Mouse (Mus musculus) forebrain, embryonic 10.5 days (tissue): Measurements from ENCODE around the gene Evi5. TPM values are rescaled to one million over a fixed set of nuclear protein-coding genes. Genes with fewer than 3 reads are reported as not detected.
A peak's percentile ranks its signal among the peaks of the same experiment; 100 is the strongest.
"Not testable (repeated sequence)": the region's sequence is repeated elsewhere in the genome, so short reads cannot be mapped to it uniquely, and the experiment has no call there.

ENCODE experiments used
- DNase-seq: peaks from one replicate; pipeline ENCODE4 v3.0.0-alpha.2; 2017; ENCODE audit warnings: low spot score; ENCODE audit errors: extremely low spot score
- H3K27ac ChIP-seq: fragments of 300-500 bp; sonication (generic); 2 replicates; pipeline ENCODE4 v1.5.1; 2016; ENCODE audit warnings: mild to moderate bottlenecking
- H3K27me3 ChIP-seq: fragments of 300-500 bp; sonication (generic); 2 replicates; pipeline ENCODE4 v1.6.1; 2016; ENCODE audit warnings: mild to moderate bottlenecking; ENCODE audit not compliant: poor library complexity, severe bottlenecking
- H3K36me3 ChIP-seq: fragments of 300-500 bp; sonication (generic); replicated peaks from 2 replicates; pipeline ENCODE4 v1.6.1; 2016; ENCODE audit warnings: mild to moderate bottlenecking, moderate library complexity
- H3K4me1 ChIP-seq: fragments of 300-500 bp; sonication (generic); 2 replicates; pipeline ENCODE4 v1.6.1; 2016
- H3K4me3 ChIP-seq: fragments of 300-500 bp; sonication (generic); 2 replicates; pipeline ENCODE4 v1.5.1; 2016; ENCODE audit warnings: mild to moderate bottlenecking, moderate library complexity
- H3K9me3 ChIP-seq: fragments of 300-500 bp; sonication (generic); 2 replicates; pipeline ENCODE4 v1.6.1; 2016; ENCODE audit warnings: mild to moderate bottlenecking, moderate library complexity
- WGBS: fragments of 180-500 bp; shearing (Covaris S2); methylation state at CpG from one replicate; pipeline ENCODE4 v1.1.7; 2016; 5-methylcytosine and 5-hydroxymethylcytosine counted together
- polyA plus RNA-seq: library from polyadenylated mRNA; unstranded; fragments of >200 nt; fragmentation: Nextera tagmentation; extraction: Ambion mirVana; gene quantifications from 2 replicates; pipeline ENCODE4 v1.2.1, GENCODE M21; 2016

Gene Evi5
- polyA plus RNA-seq, 1 experiment from 2014 or later = 48.0 TPM

DNA sequence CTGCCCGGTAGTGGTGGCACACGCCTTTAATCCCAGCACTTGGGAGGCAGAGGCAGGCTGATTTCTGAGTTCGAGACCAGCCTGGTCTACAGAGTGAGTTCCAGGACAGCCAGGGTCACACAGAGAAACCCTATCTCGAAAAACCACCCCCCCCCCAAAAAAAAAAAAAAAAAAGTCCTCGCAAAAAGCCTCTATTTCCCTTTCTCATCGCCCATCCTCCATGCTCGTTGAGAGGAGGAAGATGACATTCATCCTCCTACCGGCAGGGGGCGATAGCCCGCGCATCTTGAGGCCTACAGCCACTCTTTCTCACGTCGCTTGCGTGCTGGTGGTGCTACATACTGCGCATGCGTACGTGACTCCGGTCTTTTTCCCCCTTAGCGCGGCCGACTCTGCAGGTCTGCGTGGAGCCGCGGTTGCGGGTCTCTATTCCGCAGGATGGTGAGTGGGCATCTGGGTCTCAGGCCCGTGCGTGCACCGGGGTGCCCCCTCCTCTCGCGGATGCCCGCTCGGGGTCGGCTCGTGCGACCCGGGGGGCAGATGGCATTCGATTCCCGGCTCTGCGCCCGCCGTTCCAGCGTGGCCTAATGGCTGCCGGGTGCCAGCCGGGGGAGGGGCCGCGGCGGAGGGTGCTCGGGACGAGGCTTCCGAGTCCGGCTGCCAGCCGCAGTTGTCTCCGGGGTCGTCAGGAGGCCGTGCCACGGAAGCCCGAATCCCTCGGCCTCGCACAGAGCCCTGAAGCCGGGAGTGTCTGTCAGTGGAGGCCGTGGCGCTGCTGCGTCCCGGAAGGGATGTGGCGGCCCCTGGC, 25.5 kb upstream of the Evi5 start, which contains the start of gene Rpl5:
Gene Rpl5 (plus strand): TSS at position 297 of the 808 bp plus-strand sequence.
- Histone ChIP-seq H3K27me3 (no peaks in the 10 kb centered on the region), H3K36me3 (peaks cover 38% of the 10 kb centered on the region), H3K9me3 (no peaks in the 10 kb centered on the region), H3K4me3 (peak within 1 kb of the TSS; percentile 75), H3K4me1 (peaks cover 14% of the 10 kb centered on the region), H3K27ac (peak within 1 kb of the TSS; percentile 98)
- DNase-seq = peak; percentile 95
- whole genome bisulfite sequencing = 3% methylated on average over 66 of the region's 66 CpGs

DNA sequence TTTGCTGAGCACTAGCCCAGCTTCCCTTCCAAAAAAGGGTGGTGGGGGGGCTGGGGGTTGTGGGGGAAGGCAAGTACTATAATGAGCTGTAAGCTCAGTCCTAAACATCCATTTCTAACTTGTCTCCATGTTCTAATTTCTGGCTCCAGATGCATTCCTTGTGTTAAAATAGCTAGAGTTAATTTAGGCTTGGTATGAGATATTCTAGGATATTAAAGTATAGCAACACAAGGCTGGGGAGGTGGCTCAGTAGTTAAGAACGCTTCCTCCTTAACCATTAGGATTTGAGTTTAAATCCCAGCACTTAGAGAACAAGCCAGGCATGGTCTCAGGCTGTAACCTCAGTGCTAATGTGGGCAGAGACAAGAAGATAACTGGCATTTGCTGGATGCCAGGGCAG, 21.4 kb upstream of the Evi5 start:
- H3K4me1 ChIP-seq = no peaks in the 10 kb centered on the region

DNA sequence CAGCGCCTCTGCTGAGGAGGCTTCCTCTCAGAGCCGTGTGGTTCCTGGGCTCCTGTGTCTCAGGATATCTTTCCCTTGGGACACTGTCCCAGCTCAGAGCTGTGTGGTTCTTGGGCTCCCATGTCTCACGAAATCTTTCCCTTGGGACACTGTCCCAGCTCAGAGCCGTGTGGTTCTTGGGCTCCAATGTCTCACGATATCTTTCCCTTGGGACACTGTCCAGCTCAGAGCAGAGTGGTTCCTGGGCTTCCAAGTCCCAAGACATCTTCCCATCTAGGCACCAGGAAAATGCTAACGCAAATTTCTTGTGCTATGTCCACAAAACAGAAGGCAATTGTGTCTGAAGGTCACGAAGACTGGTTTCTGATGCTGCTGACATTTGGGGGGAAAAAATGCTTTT, 19.8 kb upstream of the Evi5 start:
- no peaks in the 10 kb centered on the region for H3K36me3 ChIP-seq
- WGBS = 75% methylated on average over 7 of the region's 7 CpGs

More for the DNA sequence above, 21.4 kb upstream of the Evi5 start:
- DNase-seq = no peak
- H3K36me3 ChIP-seq = no peaks in the 10 kb centered on the region
- WGBS = 78% methylated on average over 1 of the region's 1 CpGs
- no peak overlapping the region for H3K4me3 ChIP-seq
- no peaks in the 10 kb centered on the region for H3K27me3 ChIP-seq
- no peak overlapping the region for H3K27ac ChIP-seq
- no peaks in the 10 kb centered on the region for H3K9me3 ChIP-seq

DNA sequence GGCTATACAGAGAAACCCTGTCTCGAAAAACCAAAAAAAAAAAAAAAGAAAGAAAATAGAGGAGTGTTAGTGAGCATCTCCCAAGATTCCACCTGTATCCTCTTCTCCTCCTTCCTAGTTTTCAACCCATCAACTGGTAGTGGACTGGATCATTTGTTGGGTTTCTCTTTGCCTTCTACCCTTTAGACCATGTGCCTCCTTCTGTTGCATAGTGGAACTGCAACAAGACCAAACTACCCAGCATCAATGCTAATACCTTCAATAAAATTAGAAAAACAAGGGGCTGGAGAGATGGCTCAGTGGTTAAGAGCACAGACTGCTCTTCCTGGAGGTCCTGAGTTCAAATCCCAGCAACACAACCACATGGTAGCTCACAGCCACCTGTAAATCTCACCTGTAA, 16.6 kb upstream of the Evi5 start:
- H3K27ac ChIP-seq, H3K4me1 ChIP-seq, H3K9me3 ChIP-seq, H3K36me3 ChIP-seq, DNase-seq, H3K27me3 ChIP-seq, H3K4me3 ChIP-seq: not testable (repeated sequence)
- WGBS = 80% methylated on average over 1 of the region's 1 CpGs

More for the DNA sequence above, 19.8 kb upstream of the Evi5 start:
- DNase-seq = no peak
- no peaks in the 10 kb centered on the region for H3K9me3 ChIP-seq
- no peaks in the 10 kb centered on the region for H3K4me1 ChIP-seq
- no peak overlapping the region for H3K27ac ChIP-seq
- H3K27me3 ChIP-seq = no peaks in the 10 kb centered on the region
- H3K4me3 ChIP-seq = no peak overlapping the region

DNA sequence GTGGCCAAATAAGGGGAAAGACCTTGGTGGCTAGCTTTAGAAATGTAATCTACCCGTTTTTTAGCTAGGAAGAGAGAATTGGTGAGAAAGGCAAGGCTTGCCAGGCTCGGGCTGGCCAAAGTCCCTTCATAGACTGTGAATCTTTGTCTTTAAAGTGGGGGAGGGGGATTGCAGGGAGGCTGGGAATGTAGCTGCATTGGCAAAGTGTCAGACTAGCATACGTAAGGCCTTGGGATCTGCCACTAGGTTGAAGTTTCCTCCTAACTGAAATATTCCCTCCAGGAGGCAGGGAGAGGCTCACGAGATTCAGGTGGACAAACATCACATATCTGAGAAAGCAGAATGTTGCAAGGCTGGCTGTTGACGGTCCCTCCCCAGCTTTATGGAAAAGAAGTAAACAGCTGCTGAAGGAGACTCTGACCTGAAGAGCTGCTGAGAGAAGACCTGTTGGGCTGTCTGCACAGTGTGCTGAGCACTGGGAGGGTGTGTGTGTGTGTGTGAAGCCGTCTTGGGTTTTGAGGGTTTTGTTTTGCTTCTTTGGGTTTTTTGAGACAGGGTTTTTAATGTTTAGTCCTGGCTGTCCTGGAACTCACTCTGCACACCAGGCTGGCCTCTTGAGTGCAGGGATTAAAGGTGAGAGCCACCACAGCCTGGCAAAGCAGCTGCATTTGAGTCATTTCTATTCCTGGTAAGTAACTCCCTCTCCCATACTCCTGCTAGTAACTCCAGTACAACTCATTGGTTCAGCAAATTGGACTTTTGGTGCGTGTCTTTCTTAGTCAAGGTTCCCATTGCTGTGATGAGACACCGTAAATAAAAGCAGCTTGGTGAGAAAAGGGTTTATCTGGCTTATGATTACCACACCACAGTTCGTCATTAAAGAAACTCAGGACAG, 15.3 kb upstream of the Evi5 start:
- Histone ChIP-seq H3K27ac (no peak overlapping the region), H3K4me1 (no peaks in the 10 kb centered on the region), H3K27me3 (no peaks in the 10 kb centered on the region), H3K36me3 (no peaks in the 10 kb centered on the region), H3K4me3 (no peak overlapping the region), H3K9me3 (no peaks in the 10 kb centered on the region)
- 69% methylated on average over 9 of the region's 9 CpGs for WGBS
- no peak for DNase-seq

DNA sequence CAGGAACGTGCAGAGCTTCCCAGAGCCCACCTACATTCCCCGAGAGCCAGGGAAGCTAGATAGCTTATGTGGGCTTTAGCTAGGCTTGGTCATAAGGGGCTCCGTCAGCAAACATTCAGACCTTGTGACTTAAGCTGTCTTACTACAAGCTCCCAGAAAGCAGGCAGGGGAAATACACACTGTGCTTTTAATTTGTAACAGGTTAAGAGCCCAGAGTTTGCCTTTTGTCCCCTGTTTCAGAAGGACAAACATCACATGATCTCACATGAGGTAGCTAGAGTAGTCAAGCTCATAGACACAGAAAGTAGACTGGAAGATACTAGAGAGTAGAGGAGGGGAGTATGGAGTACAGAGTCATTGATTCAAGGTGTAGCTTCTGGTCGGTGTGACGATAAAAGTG, 5.8 kb upstream of the Evi5 start:
- no peaks in the 10 kb centered on the region for H3K36me3 ChIP-seq
- no peaks in the 10 kb centered on the region for H3K27me3 ChIP-seq
- H3K27ac ChIP-seq = no peak overlapping the region
- DNase-seq = no peak
- no peak overlapping the region for H3K4me3 ChIP-seq
- no peaks in the 10 kb centered on the region for H3K9me3 ChIP-seq
- no peaks in the 10 kb centered on the region for H3K4me1 ChIP-seq
- WGBS = 87% methylated on average over 5 of the region's 5 CpGs

DNA sequence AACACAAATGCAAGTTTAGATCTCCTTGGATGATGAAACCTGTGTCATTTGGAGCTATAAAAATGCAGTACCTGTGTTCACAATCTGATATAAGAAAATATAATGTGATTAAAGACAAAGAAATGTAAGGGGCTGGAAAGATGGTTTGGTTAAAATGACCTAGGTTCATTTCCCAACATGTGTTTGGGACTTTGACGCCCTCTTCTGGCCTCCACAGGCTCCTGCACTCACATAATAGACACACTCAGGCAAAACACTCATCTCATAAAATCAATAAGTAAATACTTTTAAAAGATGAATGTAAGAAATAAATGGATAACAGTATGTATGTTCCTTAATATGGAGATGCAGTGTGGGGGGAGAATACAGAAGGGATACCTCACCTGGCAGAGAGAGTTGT, 2.1 kb upstream of the Evi5 start:
- 72% methylated on average over 1 of the region's 1 CpGs for WGBS
- H3K27me3 ChIP-seq = no peaks in the 10 kb centered on the region
- DNase-seq = no peak
- H3K4me1 ChIP-seq = 0 out of 2 replicates have a peak, but pooled peaks cover 3% of the 10 kb centered on the region
- H3K36me3 ChIP-seq = no peaks in the 10 kb centered on the region
- H3K27ac ChIP-seq = no peak overlapping the region
- no peak overlapping the region for H3K4me3 ChIP-seq
- H3K9me3 ChIP-seq = no peaks in the 10 kb centered on the region

DNA sequence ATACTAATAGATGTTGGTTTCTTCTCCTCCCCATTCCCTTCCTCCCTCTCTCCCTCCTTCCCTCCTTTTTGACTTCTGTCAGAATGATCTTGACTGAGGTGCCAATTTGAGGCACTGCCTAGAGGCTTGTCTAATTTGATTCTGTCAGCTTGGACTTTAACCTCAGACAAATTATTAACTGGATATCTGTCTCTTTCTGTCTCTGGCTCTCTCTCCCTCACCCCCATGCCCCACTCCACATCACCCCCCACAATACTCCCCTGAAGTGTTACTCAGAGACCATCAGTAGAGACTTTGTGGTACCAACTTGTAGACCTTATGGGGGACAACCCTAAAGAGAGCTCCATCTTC, 329 bp upstream of the Evi5 start:
- no peak for DNase-seq
- Histone ChIP-seq H3K27ac (no peak overlapping the region), H3K9me3 (no peaks in the 10 kb centered on the region), H3K4me1 (0 out of 2 replicates have a peak, but pooled peaks cover 3% of the 10 kb centered on the region), H3K36me3 (no peaks in the 10 kb centered on the region), H3K27me3 (peaks cover 8% of the 10 kb centered on the region), H3K4me3 (no peak overlapping the region)

DNA sequence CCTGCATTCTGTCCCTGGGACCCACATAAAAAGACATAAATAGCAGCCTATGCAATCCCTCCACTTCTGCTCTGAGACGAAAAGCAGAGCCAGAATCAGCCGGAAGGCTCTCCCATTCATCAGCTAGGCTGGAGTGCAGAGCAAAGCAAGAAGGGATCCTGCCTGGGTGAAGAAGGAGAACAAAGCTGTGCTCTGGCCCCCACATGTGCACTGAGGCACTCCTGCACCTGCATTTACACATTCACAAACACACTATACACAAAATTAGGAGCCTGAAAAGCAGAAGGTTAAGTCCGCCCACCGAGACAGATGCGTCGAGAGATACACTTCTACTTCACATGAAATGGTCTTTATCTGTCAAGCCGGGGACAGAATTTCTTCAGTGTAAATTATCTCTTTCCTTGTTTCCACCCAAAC, 1.0 kb downstream of the Evi5 start:
- peaks cover 8% of the 10 kb centered on the region; the same call in 1 of the 2 replicates for H3K4me1 ChIP-seq
- 70% methylated on average over 7 of the region's 7 CpGs for WGBS
- H3K36me3 ChIP-seq = no peaks in the 10 kb centered on the region
- H3K9me3 ChIP-seq = no peaks in the 10 kb centered on the region
- DNase-seq = no peak
- peaks cover 13% of the 10 kb centered on the region for H3K27me3 ChIP-seq
- peak overlapping the region; percentile 13; the same call in 1 of the 2 replicates for H3K4me3 ChIP-seq
- peak overlapping the region; percentile 63 for H3K27ac ChIP-seq

DNA sequence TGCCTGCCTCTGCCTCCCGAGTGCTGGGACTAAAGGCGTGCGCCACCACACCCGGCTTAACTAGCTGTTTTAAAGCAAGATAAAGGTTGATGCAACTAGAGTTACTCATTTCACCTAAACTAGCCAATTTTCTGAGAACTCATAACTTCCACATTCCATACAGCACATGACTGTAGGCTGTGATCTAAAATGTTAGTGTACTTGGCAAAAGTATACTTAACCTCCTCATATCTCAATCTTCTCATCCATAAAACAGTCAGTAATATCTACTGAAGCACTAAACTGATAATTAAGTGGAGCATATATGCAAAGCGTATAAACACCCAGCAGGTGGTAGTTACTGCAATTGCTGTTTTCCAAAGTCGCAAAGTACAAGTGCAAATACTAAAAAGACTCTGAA, 1.6 kb downstream of the Evi5 start:
- Histone ChIP-seq H3K36me3 (no peaks in the 10 kb centered on the region), H3K9me3 (no peaks in the 10 kb centered on the region), H3K27me3 (peaks cover 13% of the 10 kb centered on the region), H3K4me1 (peaks cover 8% of the 10 kb centered on the region; the same call in 1 of the 2 replicates), H3K4me3 (no peak overlapping the region), H3K27ac (no peak overlapping the region; the same call in 1 of the 2 replicates)
- 92% methylated on average over 6 of the region's 6 CpGs for WGBS
- no peak for DNase-seq

DNA sequence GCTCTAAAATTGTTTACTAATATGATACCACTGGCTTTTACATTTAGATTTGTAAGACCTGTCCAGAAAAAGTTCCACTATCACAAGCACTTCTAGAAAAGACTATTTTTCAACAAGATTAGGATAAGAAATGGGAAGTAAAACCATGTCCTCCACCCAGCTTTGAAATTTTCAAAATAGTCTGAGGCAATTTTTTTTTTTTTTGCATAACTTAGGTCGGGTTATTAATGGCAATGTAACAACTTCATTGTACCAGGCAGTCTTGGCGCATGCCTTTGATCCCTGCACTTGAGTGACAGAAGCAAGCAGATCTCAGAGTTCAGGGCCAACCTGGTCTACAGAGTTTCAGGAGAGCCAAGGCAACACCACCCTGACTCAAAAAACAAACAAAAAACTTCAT, 5.2 kb downstream of the Evi5 start:
- Histone ChIP-seq H3K27me3 (peaks cover 13% of the 10 kb centered on the region), H3K4me3 (peak overlapping the region; percentile 91; the same call in 1 of the 2 replicates), H3K4me1 (peaks cover 26% of the 10 kb centered on the region), H3K9me3 (no peaks in the 10 kb centered on the region), H3K27ac (no peak overlapping the region), H3K36me3 (no peaks in the 10 kb centered on the region)
- WGBS = 73% methylated on average over 2 of the region's 2 CpGs
- no peak for DNase-seq

DNA sequence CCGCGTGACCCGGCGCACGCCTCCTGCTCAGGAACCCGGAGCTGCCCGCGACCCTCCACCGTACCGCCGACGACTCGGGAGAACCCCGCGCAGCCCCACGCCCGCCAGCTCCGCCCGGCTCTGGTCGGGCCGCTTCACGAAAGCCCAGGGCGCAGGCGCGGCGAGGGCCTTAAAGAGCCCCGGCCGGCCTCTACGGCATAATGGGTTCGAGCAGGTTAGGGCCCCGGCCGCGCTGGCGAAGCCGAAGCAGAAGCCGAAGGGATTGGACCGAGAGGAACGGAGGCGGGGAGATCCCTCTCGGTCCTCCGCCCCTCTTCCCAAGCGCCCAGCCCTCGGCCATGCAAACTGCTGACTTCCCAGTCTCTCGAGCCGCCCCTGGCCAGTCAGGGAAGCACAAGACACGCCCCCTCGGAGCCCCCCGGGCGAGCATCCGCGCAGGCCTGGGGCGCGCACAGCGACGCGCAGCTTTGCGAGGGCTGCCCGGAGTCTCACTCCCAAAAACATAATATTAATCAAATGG, 5.9 kb downstream of the Evi5 start:
- Histone ChIP-seq H3K4me3 (peak overlapping the region; percentile 91), H3K27ac (peak overlapping the region; percentile 97), H3K9me3 (no peaks in the 10 kb centered on the region), H3K4me1 (peaks cover 26% of the 10 kb centered on the region), H3K36me3 (no peaks in the 10 kb centered on the region), H3K27me3 (peaks cover 13% of the 10 kb centered on the region)
- under 1% methylated on average over 58 of the region's 58 CpGs for WGBS
- peak; percentile 94 for DNase-seq
